Mouse (Mus musculus): Measurements from ENCODE around the gene Nacc2. TPM values are rescaled to one million over a fixed set of nuclear protein-coding genes. Genes with fewer than 3 reads are reported as not detected.

Gene Nacc2
- polyA plus RNA-seq, 1 experiment from 2014 or later = 6.1 TPM

- DNase-seq (ENCODE audit: low spot score) = no peak
- 0 out of 2 replicates have a peak, but pooled peaks cover 4% of the 10 kb centered on the region for H3K36me3 ChIP-seq (ENCODE audit: control insufficient read depth, insufficient read depth, low read length)
- H3K27me3 ChIP-seq (replicated peaks; ENCODE audit: control insufficient read depth, insufficient read depth, low read length) = no peaks in the 10 kb centered on the region
- H3K4me1 ChIP-seq (ENCODE audit: control insufficient read depth, insufficient read depth, low read length) = peaks cover 11% of the 10 kb centered on the region
- WGBS = 77% methylated on average over 4 of the region's 4 CpGs
- H3K9me3 ChIP-seq (replicated peaks; ENCODE audit: control insufficient read depth, low read length) = no peaks in the 10 kb centered on the region
- H3K4me3 ChIP-seq (ENCODE audit: low read depth, low read length) = no peak overlapping the region
- H3K4me2 ChIP-seq (ENCODE audit: low read length) = no peak overlapping the region
- H3K27ac ChIP-seq (ENCODE audit: low read depth, low read length) = no peak overlapping the region
- no peak for ATAC-seq
- H3K9ac ChIP-seq (ENCODE audit: low read length) = no peak overlapping the region
These were observed 60.8 kb downstream of the Nacc2 start for GRCm38 (mm10) chr2:26062241-26062640.

GRCm38 (mm10) chr2:26061018-26061666 is 61.9 kb downstream of the Nacc2 start:
- DNase-seq (ENCODE audit: low spot score) (peak; percentile 30), ATAC-seq (no peak)
- 71% methylated on average over 21 of the region's 21 CpGs for WGBS
- Histone ChIP-seq H3K4me1 (ENCODE audit: control insufficient read depth, insufficient read depth, low read length) (peaks cover 2% of the 10 kb centered on the region), H3K9me3 (replicated peaks; ENCODE audit: control insufficient read depth, low read length) (no peaks in the 10 kb centered on the region), H3K36me3 (ENCODE audit: control insufficient read depth, insufficient read depth, low read length) (0 out of 2 replicates have a peak, but pooled peaks cover 4% of the 10 kb centered on the region), H3K27me3 (replicated peaks; ENCODE audit: control insufficient read depth, insufficient read depth, low read length) (no peaks in the 10 kb centered on the region), H3K4me2 (ENCODE audit: low read length) (no peak overlapping the region), H3K9ac (ENCODE audit: low read length) (no peak overlapping the region), H3K4me3 (ENCODE audit: low read depth, low read length) (no peak overlapping the region), H3K27ac (ENCODE audit: low read depth, low read length) (no peak overlapping the region)

- WGBS = 82% methylated on average over 7 of the region's 7 CpGs
These were observed 66.0 kb downstream of the Nacc2 start for GRCm38 (mm10) chr2:26057053-26057452.

GRCm38 (mm10) chr2:26056226-26056625 is 66.8 kb downstream of the Nacc2 start:
- ATAC-seq (no peak), DNase-seq (ENCODE audit: low spot score) (no peak)
- Histone ChIP-seq H3K9ac (ENCODE audit: low read length) (no peak overlapping the region), H3K4me1 (ENCODE audit: control insufficient read depth, insufficient read depth, low read length) (no peaks in the 10 kb centered on the region), H3K36me3 (ENCODE audit: control insufficient read depth, insufficient read depth, low read length) (0 out of 2 replicates have a peak, but pooled peaks cover 4% of the 10 kb centered on the region), H3K9me3 (replicated peaks; ENCODE audit: control insufficient read depth, low read length) (no peaks in the 10 kb centered on the region), H3K27me3 (replicated peaks; ENCODE audit: control insufficient read depth, insufficient read depth, low read length) (no peaks in the 10 kb centered on the region), H3K4me2 (ENCODE audit: low read length) (no peak overlapping the region), H3K27ac (ENCODE audit: low read depth, low read length) (no peak overlapping the region), H3K4me3 (ENCODE audit: low read depth, low read length) (no peak overlapping the region)
- WGBS = 72% methylated on average over 5 of the region's 5 CpGs

More at GRCm38 (mm10) chr2:26057053-26057452, 66.0 kb downstream of the Nacc2 start:
- H3K36me3 ChIP-seq (ENCODE audit: control insufficient read depth, insufficient read depth, low read length) = 0 out of 2 replicates have a peak, but pooled peaks cover 4% of the 10 kb centered on the region
- DNase-seq (ENCODE audit: low spot score) (no peak), ATAC-seq (no peak)
- no peaks in the 10 kb centered on the region for H3K9me3 ChIP-seq (replicated peaks; ENCODE audit: control insufficient read depth, low read length)
- H3K4me2 ChIP-seq (ENCODE audit: low read length) = no peak overlapping the region
- H3K4me1 ChIP-seq (ENCODE audit: control insufficient read depth, insufficient read depth, low read length) = no peaks in the 10 kb centered on the region
- H3K4me3 ChIP-seq (ENCODE audit: low read depth, low read length) = no peak overlapping the region
- no peaks in the 10 kb centered on the region for H3K27me3 ChIP-seq (replicated peaks; ENCODE audit: control insufficient read depth, insufficient read depth, low read length)
- H3K9ac ChIP-seq (ENCODE audit: low read length) = no peak overlapping the region
- H3K27ac ChIP-seq (ENCODE audit: low read depth, low read length) = no peak overlapping the region

- H3K36me3 ChIP-seq (ENCODE audit: control insufficient read depth, insufficient read depth, low read length) = 0 out of 2 replicates have a peak, but pooled peaks cover 4% of the 10 kb centered on the region
- no peak overlapping the region for H3K27ac ChIP-seq (ENCODE audit: low read depth, low read length)
- WGBS = 58% methylated on average over 2 of the region's 2 CpGs
- no peak overlapping the region for H3K4me3 ChIP-seq (ENCODE audit: low read depth, low read length)
- no peak overlapping the region for H3K4me2 ChIP-seq (ENCODE audit: low read length)
- H3K27me3 ChIP-seq (replicated peaks; ENCODE audit: control insufficient read depth, insufficient read depth, low read length) = no peaks in the 10 kb centered on the region
- DNase-seq (ENCODE audit: low spot score) (no peak), ATAC-seq (no peak)
- no peaks in the 10 kb centered on the region for H3K9me3 ChIP-seq (replicated peaks; ENCODE audit: control insufficient read depth, low read length)
- no peaks in the 10 kb centered on the region for H3K4me1 ChIP-seq (ENCODE audit: control insufficient read depth, insufficient read depth, low read length)
- no peak overlapping the region for H3K9ac ChIP-seq (ENCODE audit: low read length)
These were observed 67.3 kb downstream of the Nacc2 start for GRCm38 (mm10) chr2:26055747-26056102.

GRCm38 (mm10) chr2:26055046-26055746 is 67.8 kb downstream of the Nacc2 start:
- WGBS = 39% methylated on average over 8 of the region's 8 CpGs
- H3K36me3 ChIP-seq (ENCODE audit: control insufficient read depth, insufficient read depth, low read length) = 0 out of 2 replicates have a peak, but pooled peaks cover 4% of the 10 kb centered on the region
- no peaks in the 10 kb centered on the region for H3K9me3 ChIP-seq (replicated peaks; ENCODE audit: control insufficient read depth, low read length)
- peak; percentile 81 for DNase-seq (ENCODE audit: low spot score)
- H3K4me1 ChIP-seq (ENCODE audit: control insufficient read depth, insufficient read depth, low read length) = no peaks in the 10 kb centered on the region
- no peak overlapping the region for H3K9ac ChIP-seq (ENCODE audit: low read length)
- no peak overlapping the region for H3K4me3 ChIP-seq (ENCODE audit: low read depth, low read length)
- ATAC-seq = peak; percentile 81
- no peak overlapping the region for H3K27ac ChIP-seq (ENCODE audit: low read depth, low read length)
- H3K4me2 ChIP-seq (ENCODE audit: low read length) = no peak overlapping the region
- H3K27me3 ChIP-seq (replicated peaks; ENCODE audit: control insufficient read depth, insufficient read depth, low read length) = no peaks in the 10 kb centered on the region

GRCm38 (mm10) chr2:26052806-26053205 is 70.2 kb downstream of the Nacc2 start:
- Histone ChIP-seq H3K36me3 (ENCODE audit: control insufficient read depth, insufficient read depth, low read length) (no peaks in the 10 kb centered on the region), H3K9ac (ENCODE audit: low read length) (no peak overlapping the region), H3K27me3 (replicated peaks; ENCODE audit: control insufficient read depth, insufficient read depth, low read length) (no peaks in the 10 kb centered on the region), H3K4me1 (ENCODE audit: control insufficient read depth, insufficient read depth, low read length) (no peaks in the 10 kb centered on the region), H3K4me2 (ENCODE audit: low read length) (no peak overlapping the region), H3K4me3 (ENCODE audit: low read depth, low read length) (no peak overlapping the region), H3K9me3 (replicated peaks; ENCODE audit: control insufficient read depth, low read length) (no peaks in the 10 kb centered on the region), H3K27ac (ENCODE audit: low read depth, low read length) (no peak overlapping the region)
- DNase-seq (ENCODE audit: low spot score) (no peak), ATAC-seq (no peak)
- 56% methylated on average over 4 of the region's 4 CpGs for WGBS

GRCm38 (mm10) chr2:26048816-26049215 is 74.2 kb downstream of the Nacc2 start:
- H3K9ac ChIP-seq (ENCODE audit: low read length) = no peak overlapping the region

GRCm38 (mm10) chr2:26044216-26044615 is 78.8 kb downstream of the Nacc2 start:
- ATAC-seq = no peak
- H3K36me3 ChIP-seq (ENCODE audit: control insufficient read depth, insufficient read depth, low read length) = no peaks in the 10 kb centered on the region
- H3K4me3 ChIP-seq (ENCODE audit: low read depth, low read length) = no peak overlapping the region
- H3K4me1 ChIP-seq (ENCODE audit: control insufficient read depth, insufficient read depth, low read length) = no peaks in the 10 kb centered on the region
- H3K27me3 ChIP-seq (replicated peaks; ENCODE audit: control insufficient read depth, insufficient read depth, low read length) = no peaks in the 10 kb centered on the region
- 83% methylated on average over 9 of the region's 9 CpGs for WGBS
- no peaks in the 10 kb centered on the region for H3K9me3 ChIP-seq (replicated peaks; ENCODE audit: control insufficient read depth, low read length)
- H3K27ac ChIP-seq (ENCODE audit: low read depth, low read length) = no peak overlapping the region
- H3K4me2 ChIP-seq (ENCODE audit: low read length) = no peak overlapping the region
- peak; percentile 30 for DNase-seq (ENCODE audit: low spot score)
- H3K9ac ChIP-seq (ENCODE audit: low read length) = no peak overlapping the region

More at GRCm38 (mm10) chr2:26048816-26049215, 74.2 kb downstream of the Nacc2 start:
- H3K4me2 ChIP-seq (ENCODE audit: low read length) = no peak overlapping the region
- H3K4me3 ChIP-seq (ENCODE audit: low read depth, low read length) = no peak overlapping the region
- H3K27ac ChIP-seq (ENCODE audit: low read depth, low read length) = no peak overlapping the region
- ATAC-seq (no peak), DNase-seq (ENCODE audit: low spot score) (no peak)
- no peaks in the 10 kb centered on the region for H3K36me3 ChIP-seq (ENCODE audit: control insufficient read depth, insufficient read depth, low read length)
- no peaks in the 10 kb centered on the region for H3K27me3 ChIP-seq (replicated peaks; ENCODE audit: control insufficient read depth, insufficient read depth, low read length)
- WGBS = 70% methylated on average over 5 of the region's 5 CpGs
- no peaks in the 10 kb centered on the region for H3K4me1 ChIP-seq (ENCODE audit: control insufficient read depth, insufficient read depth, low read length)
- H3K9me3 ChIP-seq (replicated peaks; ENCODE audit: control insufficient read depth, low read length) = no peaks in the 10 kb centered on the region
